Mouse (Mus musculus): Measurements from ENCODE around the gene 4930503B20Rik.

- no peak for TF ChIP-seq GATA1 (IDR thresholded peaks at IDR 0.05; ENCODE audit: low read length)
- TF ChIP-seq TAL1 (IDR thresholded peaks at IDR 0.05; ENCODE audit: low read length) = no peak
Measured at GRCm38 (mm10) chr3:146661001-146661400, 9.9 kb upstream of the 4930503B20Rik start.
